Mouse (Mus musculus) adrenal gland (tissue): ENCODE results near the gene Tbx5.

Experiments
- intact Hi-C: fragments of 180-260 bp; cut with DNase I; formaldehyde crosslinking; loops from one replicate; pipeline ENCODE4 v1.15.1; 2025
- long read RNA-seq, 2 experiments: library from polyadenylated mRNA; unstranded; transcript quantifications; one replicate each; pipeline ENCODE4 v2.0.0; 2020; ENCODE audit warnings: borderline replicate concordance in 1 of 2; ENCODE audit not compliant: insufficient replicate concordance in 1 of 2

The Tbx5 gene
- long read RNA-seq, experiment 1: 0 reads
- long read RNA-seq, experiment 2: 0 reads

DNA sequence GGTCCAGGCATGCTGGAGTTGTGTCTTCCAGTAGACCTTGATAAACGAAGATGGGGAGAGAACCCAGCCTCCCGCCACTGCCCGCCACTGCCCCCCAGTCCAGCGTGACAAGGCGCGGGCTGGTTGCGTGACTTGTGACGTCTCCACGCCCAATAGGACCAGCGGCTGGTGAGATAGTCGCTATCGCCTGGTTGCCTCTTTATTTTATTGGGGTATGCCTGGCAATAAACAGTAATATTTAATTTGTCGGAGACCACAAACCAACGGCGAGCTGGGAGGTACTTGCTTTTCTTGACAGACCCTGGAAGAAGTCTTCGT lies at the start of gene Tbx5:
Gene Tbx5, plus strand, starts transcription at position 190 of the 318 bp plus-strand sequence.
- intact Hi-C loops: no loop called here

DNA sequence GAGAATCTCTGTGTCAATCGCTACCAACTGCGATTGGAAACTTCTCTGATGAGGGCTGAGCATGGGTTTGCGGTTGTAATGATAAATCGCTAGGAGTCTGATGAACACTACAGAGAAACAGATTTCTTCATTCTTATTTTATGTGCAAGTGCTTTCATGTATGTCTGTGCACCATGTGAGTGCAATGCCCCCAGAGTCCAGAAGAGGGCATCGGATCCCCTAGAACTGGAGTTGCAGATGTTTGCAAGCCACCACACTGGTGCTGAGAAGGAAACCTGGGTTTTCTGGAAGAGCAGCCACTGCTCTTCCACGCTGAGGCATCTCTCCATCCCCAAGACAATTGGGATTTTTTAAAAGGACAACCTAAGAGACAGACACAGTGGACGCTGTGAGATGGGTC lies 46.5 kb upstream of the Tbx5 start:
- intact Hi-C loops: no loop called here

DNA sequence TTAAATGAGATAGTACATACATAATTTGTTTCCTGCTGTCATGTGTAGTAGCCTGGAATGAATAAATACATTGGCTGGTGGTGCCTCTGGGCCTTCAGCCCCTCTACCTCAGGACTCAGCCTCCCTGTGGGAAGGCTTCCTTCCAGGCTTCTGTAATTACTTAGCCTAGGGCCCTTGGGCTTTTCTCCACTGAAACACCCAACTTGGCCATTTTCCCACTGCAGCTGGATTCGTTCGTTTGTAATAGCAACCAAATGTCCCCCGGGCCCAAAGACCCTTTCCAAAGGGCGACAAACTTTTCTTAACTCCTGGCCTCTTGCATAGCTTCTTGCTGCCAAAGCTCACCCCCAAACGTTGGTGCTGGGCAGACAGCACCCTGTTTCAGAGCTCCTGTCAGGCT lies 40.8 kb upstream of the Tbx5 start:
- intact Hi-C loops: no loop called here

DNA sequence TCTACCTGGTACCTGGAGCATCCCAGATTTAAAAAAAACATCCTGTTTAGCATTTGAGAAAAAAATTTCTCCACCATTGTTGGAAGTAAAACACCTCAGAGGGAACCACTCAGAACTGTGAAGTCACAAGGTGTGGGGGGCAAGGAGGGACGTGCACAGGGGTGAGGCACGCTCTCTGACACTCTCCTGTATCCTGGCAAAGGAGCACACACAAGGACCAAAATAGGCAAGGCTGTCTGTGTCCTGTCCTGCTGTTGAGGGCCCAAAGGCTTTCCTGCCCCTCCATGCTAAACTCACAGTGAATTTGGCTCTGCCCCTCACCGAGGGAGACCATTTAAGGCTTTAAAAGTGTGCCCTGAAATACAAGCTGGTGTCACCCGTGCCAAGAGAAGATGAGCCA lies 38.5 kb upstream of the Tbx5 start:
- intact Hi-C loops: no loop called here

DNA sequence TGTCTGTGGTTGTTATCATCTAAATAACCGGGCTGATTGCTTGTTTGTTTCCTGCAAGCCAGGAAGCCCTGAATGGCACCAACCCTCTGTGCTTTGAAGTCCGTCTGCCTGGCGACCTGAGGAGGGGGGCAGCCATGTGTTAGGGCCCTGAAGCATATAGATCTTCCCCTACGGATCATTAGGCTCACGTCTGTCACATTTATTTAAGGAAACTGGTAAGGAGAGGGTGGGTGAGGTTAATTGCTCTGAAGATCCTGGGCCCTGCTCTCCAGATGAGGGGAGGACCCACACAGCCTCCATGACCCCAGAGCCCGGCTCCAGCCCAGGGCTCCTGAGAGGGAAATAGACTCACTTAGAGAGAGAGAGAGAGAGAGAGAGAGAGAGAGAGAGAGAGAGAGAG lies 37.1 kb upstream of the Tbx5 start:
- intact Hi-C loops: no loop called here

DNA sequence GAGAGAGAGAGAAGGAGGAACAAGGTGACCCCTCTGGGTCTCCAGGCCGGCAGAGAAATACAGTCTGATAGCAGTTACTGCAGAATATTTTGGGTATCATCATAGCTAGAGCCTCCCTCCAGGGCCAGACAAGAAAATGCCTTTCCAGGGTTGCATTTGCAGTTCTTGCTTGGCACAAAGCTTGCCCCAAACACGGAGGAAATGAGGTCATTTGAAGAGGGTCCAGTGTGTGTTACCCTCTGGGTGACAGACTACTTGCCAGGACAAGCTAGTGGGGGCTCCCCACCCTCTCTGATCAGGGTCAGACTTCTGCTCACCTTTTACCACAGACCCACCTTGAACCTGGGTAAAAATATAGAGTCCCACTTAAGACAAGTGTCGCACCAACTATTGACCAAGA lies 36.7 kb upstream of the Tbx5 start:
- intact Hi-C loops: no loop called here

DNA sequence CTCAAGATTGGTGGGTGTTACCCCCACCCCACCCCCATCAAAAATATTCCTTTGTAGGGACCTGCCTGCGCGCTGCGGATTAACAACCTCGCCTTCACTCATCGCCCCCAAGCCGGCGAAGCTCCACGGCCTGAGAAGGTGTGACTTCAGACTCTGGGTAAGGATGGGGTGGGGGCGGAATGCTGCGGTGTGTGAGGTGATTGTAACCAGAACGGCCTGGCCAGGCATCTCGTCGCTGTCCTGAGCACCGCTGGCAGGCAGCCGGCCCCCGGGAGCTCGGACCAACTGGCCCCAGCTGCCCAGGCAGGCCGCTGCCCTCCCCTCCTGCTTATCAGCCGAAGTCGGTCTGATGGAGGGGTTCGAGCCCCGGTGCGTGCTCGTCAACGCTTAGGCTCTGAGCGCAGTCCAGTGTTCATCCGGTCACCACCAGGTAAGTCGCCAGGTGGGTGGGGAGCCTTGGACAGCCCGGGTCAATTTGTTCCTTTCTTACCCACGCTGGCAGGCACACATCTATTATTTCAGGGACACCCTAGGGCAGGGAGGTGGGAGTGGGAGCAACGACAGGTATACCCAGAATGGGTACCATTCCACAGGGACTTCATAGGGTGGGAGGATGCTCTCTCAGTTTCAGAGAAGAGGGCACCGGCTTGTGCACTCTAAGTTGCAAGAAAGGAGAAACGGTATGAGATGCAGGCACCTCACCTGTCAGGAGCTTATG lies 35.9 kb upstream of the Tbx5 start:
- intact Hi-C loops: no loop called here

DNA sequence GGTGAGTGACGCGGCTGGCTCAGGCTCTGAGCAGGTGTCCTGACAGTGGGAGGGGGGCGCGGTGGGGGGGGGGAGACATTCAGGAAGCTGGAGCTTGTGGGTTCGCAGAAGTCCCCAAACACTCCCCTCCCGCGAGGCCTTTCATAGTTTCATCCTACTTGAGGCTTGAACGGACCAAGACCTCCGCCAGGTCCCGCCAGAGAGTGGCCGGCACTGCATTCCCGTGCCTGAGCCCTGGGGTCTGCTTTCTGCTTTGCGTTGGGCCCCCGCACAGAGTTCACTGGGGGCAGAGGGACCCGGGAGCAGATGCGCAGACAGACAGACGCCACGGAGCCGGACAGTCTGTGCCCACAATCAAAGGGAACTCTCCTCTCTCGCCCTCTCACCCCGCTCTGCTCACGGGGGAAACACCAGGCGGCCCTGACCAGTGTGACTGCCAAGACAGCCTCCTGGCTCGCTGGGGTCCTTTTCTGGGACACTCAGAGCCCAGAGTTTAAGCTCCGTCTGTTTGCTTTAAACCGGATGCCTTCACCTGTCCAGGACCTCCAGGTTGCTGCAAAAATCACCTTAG lies 34.8 kb upstream of the Tbx5 start:
- intact Hi-C loops: no loop called here

DNA sequence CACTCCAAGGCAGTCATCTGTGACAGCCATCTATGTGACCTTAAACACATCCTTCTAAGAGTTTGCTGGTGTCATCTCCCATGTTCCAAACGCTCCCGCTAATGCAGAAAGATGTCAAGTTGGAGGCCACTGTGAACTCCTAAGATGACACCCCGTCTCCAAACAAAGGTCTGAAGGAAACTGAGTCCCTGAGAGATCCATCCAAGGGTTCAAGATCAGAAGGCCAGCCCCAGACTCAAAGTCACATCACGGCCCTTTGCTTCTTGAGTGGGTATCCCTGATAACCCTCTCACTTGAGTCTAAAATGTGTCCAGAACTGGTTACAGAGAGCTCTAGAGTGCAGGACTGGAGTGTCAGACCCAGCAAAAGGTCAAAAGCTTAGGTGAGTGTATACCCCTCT lies 34.2 kb upstream of the Tbx5 start:
- intact Hi-C loops: no loop called here

DNA sequence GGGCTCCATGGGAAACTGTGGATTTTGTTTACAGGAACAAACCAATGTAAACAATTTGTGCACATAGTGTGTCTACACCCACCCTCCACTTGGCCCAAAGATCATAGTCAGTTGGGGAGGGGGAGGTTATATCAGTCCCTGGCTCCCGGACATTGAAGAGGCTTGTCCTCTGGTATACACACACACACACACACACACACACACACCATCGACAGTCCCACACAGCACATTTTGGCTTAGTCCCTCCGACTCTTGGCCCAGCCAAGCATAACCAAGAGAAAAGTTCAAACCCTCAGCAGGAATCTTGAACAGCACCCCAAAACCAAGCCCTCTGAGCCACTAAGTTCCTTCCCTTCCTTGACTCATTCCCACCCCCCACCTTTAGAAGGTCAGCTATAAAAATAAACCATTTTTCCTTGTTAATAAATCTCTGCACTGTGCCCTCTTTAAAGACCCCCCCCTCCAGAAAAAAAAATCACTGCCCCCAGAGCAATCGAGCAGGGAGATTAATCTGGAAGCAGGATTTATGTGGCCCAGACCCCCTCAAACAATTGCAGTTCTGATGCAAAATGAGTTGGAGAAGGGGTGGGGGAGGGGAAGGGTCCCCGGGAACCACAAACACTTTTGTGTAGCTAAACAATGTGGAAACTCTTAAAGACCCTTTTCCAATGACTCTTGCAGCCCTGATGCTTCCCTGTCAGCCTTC lies 33.6 kb upstream of the Tbx5 start:
- intact Hi-C loops: no loop called here

DNA sequence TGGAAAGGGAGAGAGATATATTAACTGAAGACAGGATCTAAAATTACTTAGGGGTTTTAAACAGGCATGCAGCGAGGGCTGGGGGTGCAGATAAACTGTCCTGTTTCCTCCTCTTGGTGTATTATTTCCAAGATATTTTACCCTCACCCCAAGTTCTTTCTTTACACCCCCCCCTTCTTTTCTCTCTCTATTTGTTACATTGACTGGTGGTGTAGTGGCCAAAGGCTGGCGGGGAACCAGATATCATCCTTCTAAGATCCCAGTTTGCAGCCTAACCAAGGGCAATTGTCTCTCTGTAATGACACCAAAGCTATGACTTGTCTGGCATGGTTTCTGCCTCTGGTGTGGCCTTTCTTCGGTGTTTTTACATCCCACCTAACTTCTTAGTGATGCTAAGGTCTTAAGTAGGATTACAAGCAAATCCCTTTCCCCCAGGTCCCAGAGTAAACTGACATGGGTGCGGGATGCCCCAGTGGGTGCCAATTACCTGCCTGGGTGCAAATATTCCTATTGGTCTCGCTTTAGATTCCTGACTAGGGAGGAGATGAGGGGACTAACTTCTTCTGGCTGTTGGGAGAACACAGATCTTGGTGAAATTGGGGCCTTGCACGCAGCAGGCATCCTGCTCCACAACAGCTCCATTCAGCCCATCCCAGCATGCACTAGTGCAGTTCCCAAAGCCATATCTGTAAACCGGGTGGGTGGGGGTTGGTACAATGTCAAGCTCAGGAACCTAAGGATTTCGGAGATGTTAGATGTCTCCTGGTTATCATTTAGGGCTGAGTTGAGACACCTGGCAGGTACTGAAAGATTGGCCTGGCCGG lies 32.8 kb upstream of the Tbx5 start:
- intact Hi-C loops: no loop called here

DNA sequence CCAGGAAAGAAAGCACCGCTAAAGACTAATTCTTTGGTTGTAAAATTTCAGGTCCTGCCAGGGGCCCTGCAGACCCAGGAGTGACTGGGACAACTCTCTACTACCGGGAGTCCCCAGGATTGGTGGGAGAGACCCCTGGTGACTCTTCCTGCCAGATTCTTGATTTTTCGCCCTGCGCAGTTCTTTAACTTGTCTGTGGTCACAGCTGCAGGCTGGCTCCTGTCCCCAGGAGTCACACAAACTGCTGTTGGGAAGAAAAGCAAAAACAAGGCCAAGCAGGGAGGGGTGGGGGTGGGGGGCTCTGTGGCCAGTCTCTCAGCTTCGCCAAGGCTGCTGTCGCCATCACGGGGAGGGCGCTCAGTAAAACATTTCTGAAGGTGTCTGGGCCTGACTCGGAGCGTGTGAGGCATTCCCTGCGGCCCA lies 32.2 kb upstream of the Tbx5 start:
- intact Hi-C loops: no loop called here

DNA sequence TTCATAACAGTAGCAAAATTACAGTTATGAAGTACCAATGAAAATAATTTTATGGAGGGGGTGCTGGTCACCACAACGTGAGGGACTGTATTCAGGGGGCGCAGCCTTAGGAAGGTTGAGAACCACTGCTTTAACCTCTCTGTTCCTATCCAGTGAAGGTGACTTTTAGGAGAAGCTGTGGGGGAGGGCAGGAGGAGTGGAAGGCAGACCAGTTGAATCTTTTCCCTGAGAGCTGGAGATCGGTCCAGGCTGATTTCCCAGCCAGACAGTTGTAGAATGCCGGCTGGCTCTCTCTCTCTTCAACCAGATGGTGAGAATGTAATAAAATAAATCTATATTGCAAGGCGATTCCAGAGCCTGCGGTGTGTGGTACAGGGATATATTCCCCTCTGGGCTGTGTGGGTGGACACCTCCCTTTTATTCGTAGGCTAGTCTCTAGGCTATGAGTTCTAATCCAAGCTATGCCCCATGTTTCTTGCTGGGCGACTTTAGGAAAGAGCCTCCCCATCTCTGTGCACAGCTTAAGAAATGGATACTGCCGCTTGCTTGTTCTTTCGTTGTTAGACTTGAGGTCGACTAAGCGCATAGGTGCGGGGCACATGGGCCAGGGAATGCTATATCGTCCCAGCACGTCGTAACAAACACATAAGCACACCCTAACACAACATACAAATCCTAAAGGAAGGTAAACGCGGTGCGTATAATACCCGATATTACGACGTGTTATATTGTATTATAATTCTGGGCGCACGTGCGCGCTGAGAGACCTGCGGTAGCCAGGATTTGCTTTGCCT lies 29.7 kb upstream of the Tbx5 start:
- intact Hi-C loops: no loop called here

DNA sequence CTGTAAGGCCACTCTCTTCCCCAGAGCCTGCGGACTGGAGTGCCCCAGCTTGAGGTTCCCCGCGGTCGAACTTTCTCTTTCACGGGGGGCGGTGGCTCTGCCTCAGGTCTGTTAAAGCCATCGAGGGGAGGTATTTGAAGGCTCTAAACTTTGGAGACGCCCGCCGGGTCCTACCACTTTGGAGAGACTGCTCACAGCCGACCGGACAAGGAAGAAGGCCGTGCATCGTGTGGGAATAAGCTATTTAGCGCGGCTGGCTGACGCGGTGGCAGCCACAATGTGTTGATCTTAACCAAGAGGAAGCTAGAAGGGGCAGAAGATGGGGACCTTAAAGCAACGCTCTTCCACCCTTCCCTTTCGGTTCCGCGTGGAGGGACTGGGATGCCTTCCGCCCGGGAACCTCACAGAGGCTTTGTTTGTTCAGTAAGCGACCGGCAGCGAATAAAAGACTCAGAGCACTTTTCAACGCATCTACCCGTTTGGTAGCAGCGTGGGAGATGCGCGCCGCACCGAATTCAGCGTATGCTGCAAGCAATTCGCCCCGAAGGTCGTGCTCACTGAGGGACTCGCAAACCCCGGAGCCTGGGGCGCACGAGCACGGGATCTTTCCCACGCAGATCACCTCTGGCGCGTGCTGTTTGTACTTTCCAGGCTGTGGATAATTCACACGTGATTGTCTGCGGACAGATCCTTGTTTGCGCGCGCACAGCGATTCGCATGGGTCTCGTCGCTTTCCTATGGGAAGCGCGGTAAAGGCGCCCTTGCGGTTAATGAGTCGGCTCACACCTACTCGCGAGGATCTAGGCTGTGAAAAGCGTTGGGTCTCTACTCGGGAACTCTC lies 28.8 kb upstream of the Tbx5 start:
- intact Hi-C loops: no loop called here

DNA sequence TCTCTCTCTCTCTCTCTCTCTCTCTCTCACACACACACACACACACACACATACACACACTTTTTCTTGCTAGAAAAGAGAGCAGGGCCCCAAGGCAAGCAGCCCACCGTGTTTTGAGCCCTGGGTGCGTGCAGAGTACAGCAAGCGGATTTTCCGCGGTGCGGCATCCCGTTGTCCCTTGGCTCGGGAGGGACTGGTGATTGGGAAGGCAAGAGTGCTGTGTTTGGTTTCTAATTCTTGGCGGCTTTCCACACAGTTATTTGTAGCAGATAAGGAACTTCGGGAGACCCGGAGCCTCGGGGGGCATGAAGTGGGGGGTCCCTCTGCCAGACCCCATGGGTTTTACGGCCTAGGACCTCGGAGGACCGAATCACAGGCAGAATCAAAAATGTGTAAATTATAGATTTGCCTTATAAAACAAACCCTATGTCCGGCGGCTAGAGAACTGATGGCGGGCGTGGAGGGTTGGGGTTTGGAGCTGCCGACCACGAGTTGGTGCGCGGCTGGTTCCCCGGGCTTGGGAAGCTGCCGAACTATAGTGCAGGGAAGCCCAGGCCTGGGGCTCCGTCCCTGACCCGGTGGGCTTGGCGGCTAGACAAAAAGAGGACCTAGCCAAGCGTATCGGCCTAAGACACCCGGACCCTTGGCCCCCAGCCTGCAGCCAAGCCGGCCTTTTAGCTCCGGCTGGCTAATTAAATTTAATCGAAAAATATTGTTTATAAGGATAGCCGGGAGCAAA lies 28.0 kb upstream of the Tbx5 start:
- intact Hi-C loops: no loop called here

DNA sequence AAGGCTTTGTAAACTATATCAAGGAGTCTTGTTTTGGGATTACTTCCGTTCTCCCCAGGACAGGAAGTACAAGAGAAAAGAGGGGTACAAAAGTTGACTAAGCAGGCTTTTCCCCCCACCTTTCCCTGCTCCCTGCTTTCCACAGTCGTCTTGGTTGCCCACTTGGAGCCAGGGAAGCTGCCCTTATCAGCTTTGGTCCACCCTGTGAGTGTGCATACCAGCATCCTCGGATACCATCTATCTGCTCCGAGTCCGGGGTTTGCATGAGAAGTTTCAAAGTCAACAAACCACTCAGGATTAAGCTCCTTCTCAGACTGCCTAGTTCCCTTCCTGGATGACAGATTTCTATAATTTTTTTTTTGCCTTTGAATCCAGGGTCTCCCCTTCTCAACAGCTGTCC lies 26.8 kb upstream of the Tbx5 start:
- intact Hi-C loops: no loop called here

DNA sequence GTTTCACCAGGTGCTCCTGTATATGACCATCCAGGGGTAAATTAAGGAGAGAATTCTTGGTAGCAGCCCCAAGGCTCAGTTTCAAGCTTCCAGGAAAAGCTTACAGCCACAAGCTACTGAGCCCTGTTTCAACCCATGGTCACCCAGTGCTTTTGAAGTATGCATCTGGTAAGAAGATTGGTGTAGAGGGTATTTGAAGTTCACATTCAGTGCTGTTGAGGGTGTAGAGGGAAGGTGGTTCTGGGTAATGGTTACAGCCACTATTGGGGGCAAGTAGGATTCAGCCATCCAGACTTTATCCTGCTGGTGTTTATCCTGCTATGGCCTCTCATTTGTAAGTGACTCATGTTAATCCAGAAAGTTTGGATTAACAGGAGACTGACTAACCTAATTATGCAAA lies 26.0 kb upstream of the Tbx5 start:
- intact Hi-C loops: no loop called here

DNA sequence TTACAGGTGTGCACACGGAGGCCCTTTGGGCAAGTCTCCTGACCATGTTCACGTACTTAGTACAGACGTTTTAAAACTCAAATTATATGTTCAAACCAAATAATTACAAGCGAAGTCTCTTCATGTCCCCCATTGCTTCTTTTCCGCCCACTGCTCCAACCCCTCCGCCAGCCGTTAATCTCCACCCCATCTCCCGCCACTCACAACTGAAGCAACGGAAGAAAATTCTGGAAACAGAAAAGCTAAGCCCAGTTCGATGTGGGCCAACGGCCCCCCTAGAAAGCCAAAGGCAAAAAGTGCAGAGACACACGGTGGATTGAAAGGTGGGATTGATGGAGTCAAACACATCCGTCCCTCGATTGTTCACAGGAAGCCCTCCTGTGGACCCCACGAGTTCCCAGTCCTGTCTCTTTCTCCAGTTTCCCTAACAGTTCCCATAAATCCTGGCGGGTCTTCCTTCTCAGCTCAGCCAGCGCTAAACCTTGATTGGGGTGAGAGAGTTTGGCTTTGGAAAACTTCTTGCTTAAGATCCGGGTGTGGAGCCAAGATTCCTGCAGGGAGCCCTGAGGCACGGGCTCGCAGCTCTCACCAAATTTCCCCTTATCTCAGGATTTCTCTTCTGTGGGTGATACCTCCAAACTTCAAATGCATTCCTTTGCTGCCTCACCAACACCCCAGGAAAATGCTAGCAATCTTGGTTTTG lies 24.8 kb upstream of the Tbx5 start:
- intact Hi-C loops: no loop called here

DNA sequence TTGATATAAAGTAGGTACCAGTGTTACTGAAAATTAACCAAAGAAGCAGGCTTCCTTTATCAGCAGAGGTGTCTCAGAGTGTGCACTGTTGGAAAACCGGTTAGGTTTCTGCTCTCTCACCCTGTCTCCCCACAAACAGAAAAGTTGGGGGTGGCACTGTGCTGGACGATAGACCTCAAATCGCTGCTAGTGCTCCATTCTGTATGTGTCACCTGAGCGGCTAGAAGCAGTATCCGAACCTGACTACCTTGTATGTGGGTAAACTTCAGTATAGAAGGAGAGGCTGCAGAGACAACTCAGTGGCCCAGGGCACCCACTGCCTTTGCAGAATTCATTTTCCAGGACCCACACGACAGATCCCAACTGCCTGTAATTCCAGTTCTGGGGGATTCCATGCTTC lies 23.8 kb upstream of the Tbx5 start:
- intact Hi-C loops: no loop called here
